Mouse (Mus musculus): ENCODE measurements around the gene Ccdc89. TPM values are rescaled to one million over a fixed set of nuclear protein-coding genes. Genes with fewer than 3 reads are reported as not detected.

Ccdc89 gene
- polyA plus RNA-seq, 1 experiment = 0.67 TPM

GRCm38 (mm10) chr7:90443101-90444091 is 17.0 kb downstream of the Ccdc89 start:
- TF ChIP-seq EP300 (IDR thresholded peaks at IDR 0.05; ENCODE audit: insufficient read depth, low read depth, low read length) = no peak
- TF ChIP-seq POLR2A (IDR thresholded peaks at IDR 0.05; ENCODE audit: insufficient read depth, low read length) = no peak
- no peak for TF ChIP-seq CTCF (IDR thresholded peaks at IDR 0.05; ENCODE audit: low read depth, low read length)
- Histone ChIP-seq H3K4me1 (ENCODE audit: control insufficient read depth, insufficient read depth, low read length) (no peaks in the 10 kb centered on the region), H3K36me3 (ENCODE audit: control insufficient read depth, insufficient read depth, low read length, poor library complexity, severe bottlenecking) (peaks cover 29% of the 10 kb centered on the region), H3K4me3 (ENCODE audit: low read depth, low read length) (peak overlapping the region; percentile 93), H3K9ac (ENCODE audit: low read depth, poor library complexity, severe bottlenecking) (peak overlapping the region; percentile 96), H3K9me3 (replicated peaks; ENCODE audit: control insufficient read depth, insufficient read depth, low read length, poor library complexity, severe bottlenecking) (no peaks in the 10 kb centered on the region), H3K27me3 (ENCODE audit: control insufficient read depth, insufficient read depth, low read length, poor library complexity, severe bottlenecking) (no peaks in the 10 kb centered on the region), H3K27ac (ENCODE audit: insufficient read depth, low read length) (no peak overlapping the region)

DNA sequence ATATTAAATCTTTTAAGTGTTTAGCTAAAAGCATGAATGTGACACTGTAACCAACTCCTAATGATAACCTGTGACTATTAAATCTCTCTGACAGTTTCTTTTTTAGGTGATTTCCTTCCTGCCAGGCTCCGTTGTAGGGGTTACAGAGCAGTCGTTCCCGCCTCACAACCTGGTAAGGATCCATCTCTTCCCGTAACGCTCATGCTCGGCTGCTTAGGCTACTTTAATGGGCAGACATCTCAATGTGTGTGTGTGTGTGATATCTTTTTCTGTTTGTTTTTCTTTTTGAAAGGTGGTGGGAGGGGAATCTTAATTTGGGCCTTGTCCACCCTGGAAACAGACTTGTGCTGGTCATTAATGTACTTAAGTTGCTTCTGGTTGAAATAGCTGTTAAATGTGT is 17.8 kb downstream of the Ccdc89 start:
- no peaks in the 10 kb centered on the region for H3K27me3 ChIP-seq (ENCODE audit: control insufficient read depth, insufficient read depth, low read length, poor library complexity, severe bottlenecking)
- TF ChIP-seq CTCF (IDR thresholded peaks at IDR 0.05; ENCODE audit: low read depth, low read length) = no peak
- no peak for TF ChIP-seq EP300 (IDR thresholded peaks at IDR 0.05; ENCODE audit: insufficient read depth, low read depth, low read length)
- TF ChIP-seq POLR2A (IDR thresholded peaks at IDR 0.05; ENCODE audit: insufficient read depth, low read length) = no peak

DNA sequence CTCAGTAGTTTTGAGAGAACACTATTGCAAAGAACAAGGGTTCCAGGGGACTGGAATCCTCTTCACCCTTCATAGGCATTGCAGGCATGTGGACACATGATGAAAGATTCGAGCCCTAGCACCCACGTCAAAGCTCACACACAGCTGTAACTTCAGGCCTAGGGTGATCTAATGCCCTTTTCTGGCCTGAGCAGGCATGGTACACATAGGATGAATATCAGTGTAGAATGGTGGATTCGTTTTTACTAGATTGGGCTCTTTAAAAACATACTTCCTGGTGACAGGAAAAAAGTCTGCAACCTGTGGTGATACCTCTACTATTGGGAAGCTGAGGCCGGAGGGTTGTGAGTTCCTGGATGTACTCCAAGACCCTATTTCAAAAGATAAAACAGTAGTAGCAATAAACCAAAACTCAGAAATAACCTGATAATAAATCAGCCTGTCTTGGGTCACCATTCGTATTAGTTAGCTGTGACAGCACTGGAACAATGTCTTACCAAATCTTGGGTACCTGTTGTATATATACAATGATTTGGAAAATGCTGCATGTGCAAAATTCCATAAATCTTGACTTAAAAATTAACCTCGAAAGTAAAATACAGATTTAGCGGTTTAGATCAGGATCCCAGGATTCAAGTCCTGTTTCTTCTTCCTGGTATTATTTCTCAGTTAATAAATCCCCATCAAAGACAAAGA is 29.9 kb downstream of the Ccdc89 start:
- Histone ChIP-seq H3K4me1 (ENCODE audit: control insufficient read depth, insufficient read depth, low read length) (no peaks in the 10 kb centered on the region), H3K27ac (ENCODE audit: insufficient read depth, low read length) (no peak overlapping the region), H3K36me3 (ENCODE audit: control insufficient read depth, insufficient read depth, low read length, poor library complexity, severe bottlenecking) (peaks cover 10% of the 10 kb centered on the region), H3K9ac (ENCODE audit: low read depth, poor library complexity, severe bottlenecking) (peak overlapping the region; percentile 76), H3K9me3 (replicated peaks; ENCODE audit: control insufficient read depth, insufficient read depth, low read length, poor library complexity, severe bottlenecking) (no peaks in the 10 kb centered on the region), H3K27me3 (ENCODE audit: control insufficient read depth, insufficient read depth, low read length, poor library complexity, severe bottlenecking) (no peaks in the 10 kb centered on the region), H3K4me3 (ENCODE audit: low read depth, low read length) (no peak overlapping the region; the same call in none of the 2 replicates)
- TF ChIP-seq CTCF (IDR thresholded peaks at IDR 0.05; ENCODE audit: low read depth, low read length) (no peak), EP300 (IDR thresholded peaks at IDR 0.05; ENCODE audit: insufficient read depth, low read depth, low read length) (no peak), POLR2A (IDR thresholded peaks at IDR 0.05; ENCODE audit: insufficient read depth, low read length) (no peak)

More for the DNA sequence above, 17.8 kb downstream of the Ccdc89 start:
- peak overlapping the region; percentile 96 for H3K9ac ChIP-seq (ENCODE audit: low read depth, poor library complexity, severe bottlenecking)
- H3K4me3 ChIP-seq (ENCODE audit: low read depth, low read length) = peak overlapping the region; percentile 93
- H3K27ac ChIP-seq (ENCODE audit: insufficient read depth, low read length) = no peak overlapping the region
- H3K9me3 ChIP-seq (replicated peaks; ENCODE audit: control insufficient read depth, insufficient read depth, low read length, poor library complexity, severe bottlenecking) = no peaks in the 10 kb centered on the region
- peaks cover 31% of the 10 kb centered on the region for H3K36me3 ChIP-seq (ENCODE audit: control insufficient read depth, insufficient read depth, low read length, poor library complexity, severe bottlenecking)
- H3K4me1 ChIP-seq (ENCODE audit: control insufficient read depth, insufficient read depth, low read length) = no peaks in the 10 kb centered on the region

- Histone ChIP-seq H3K9me3 (replicated peaks; ENCODE audit: control insufficient read depth, insufficient read depth, low read length, poor library complexity, severe bottlenecking) (no peaks in the 10 kb centered on the region), H3K4me1 (ENCODE audit: control insufficient read depth, insufficient read depth, low read length) (no peaks in the 10 kb centered on the region), H3K4me3 (ENCODE audit: low read depth, low read length) (peak within 1 kb of the TSS; percentile 72), H3K27ac (ENCODE audit: insufficient read depth, low read length) (no peak within 1 kb of the TSS), H3K9ac (ENCODE audit: low read depth, poor library complexity, severe bottlenecking) (peak within 1 kb of the TSS; percentile 76), H3K27me3 (ENCODE audit: control insufficient read depth, insufficient read depth, low read length, poor library complexity, severe bottlenecking) (no peaks in the 10 kb centered on the region), H3K36me3 (ENCODE audit: control insufficient read depth, insufficient read depth, low read length, poor library complexity, severe bottlenecking) (peaks cover 6% of the 10 kb centered on the region)
- peak; percentile 50; the same call in 1 of the 2 replicates for TF ChIP-seq EP300 (IDR thresholded peaks at IDR 0.05; ENCODE audit: insufficient read depth, low read depth, low read length)
- TF ChIP-seq CTCF (IDR thresholded peaks at IDR 0.05; ENCODE audit: low read depth, low read length) = no peak
- TF ChIP-seq POLR2A (IDR thresholded peaks at IDR 0.05; ENCODE audit: insufficient read depth, low read length) = peak; percentile 46
Measured at GRCm38 (mm10) chr7:90456845-90457468, 30.6 kb downstream of the Ccdc89 start, which contains the start of gene Tmem126a. Gene Tmem126a, minus strand, starts transcription at chr7:90457229.

- H3K27ac ChIP-seq (ENCODE audit: insufficient read depth, low read length) = no peak overlapping the region
- peaks cover 6% of the 10 kb centered on the region for H3K36me3 ChIP-seq (ENCODE audit: control insufficient read depth, insufficient read depth, low read length, poor library complexity, severe bottlenecking)
- no peaks in the 10 kb centered on the region for H3K27me3 ChIP-seq (ENCODE audit: control insufficient read depth, insufficient read depth, low read length, poor library complexity, severe bottlenecking)
- no peaks in the 10 kb centered on the region for H3K9me3 ChIP-seq (replicated peaks; ENCODE audit: control insufficient read depth, insufficient read depth, low read length, poor library complexity, severe bottlenecking)
- TF ChIP-seq POLR2A (IDR thresholded peaks at IDR 0.05; ENCODE audit: insufficient read depth, low read length) = no peak
- no peak for TF ChIP-seq EP300 (IDR thresholded peaks at IDR 0.05; ENCODE audit: insufficient read depth, low read depth, low read length)
- no peak for TF ChIP-seq CTCF (IDR thresholded peaks at IDR 0.05; ENCODE audit: low read depth, low read length)
- peak overlapping the region; percentile 72 for H3K4me3 ChIP-seq (ENCODE audit: low read depth, low read length)
- peak overlapping the region; percentile 76 for H3K9ac ChIP-seq (ENCODE audit: low read depth, poor library complexity, severe bottlenecking)
- no peaks in the 10 kb centered on the region for H3K4me1 ChIP-seq (ENCODE audit: control insufficient read depth, insufficient read depth, low read length)
Measured at GRCm38 (mm10) chr7:90457517-90457916, 31.1 kb downstream of the Ccdc89 start.

Measured in ES-Bruce4 (cell line).